Mouse (Mus musculus): ENCODE measurements around the gene 4930550C14Rik. TPM values are rescaled to one million over a fixed set of nuclear protein-coding genes. Genes with fewer than 3 reads are reported as not detected.

The 4930550C14Rik gene
- 1.9 and 2.1 TPM in 2 replicates for polyA plus RNA-seq (2015; fragmentation: Nextera tagmentation; extraction: Ambion mirVana)

DNA sequence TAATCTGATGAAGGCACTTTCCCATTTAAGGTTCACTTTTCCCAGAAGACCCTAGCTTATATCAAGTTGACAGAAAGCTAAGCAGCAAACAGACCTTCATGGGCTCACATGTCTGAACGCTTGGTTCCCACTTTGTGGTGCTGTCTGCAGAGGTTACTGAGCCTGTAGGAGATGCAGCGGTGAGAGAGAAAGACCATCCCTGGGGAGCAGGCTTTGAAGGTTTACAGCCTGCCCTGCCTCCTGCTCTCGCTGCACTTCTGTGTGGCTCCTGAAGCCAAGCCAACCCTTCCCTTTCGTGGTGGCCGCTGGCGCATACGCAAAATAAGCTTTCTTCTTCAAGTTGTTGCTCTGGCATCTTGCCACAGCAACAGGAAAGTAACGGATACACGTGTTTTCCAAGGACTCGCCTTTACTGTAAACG lies at the start of gene 4930550C14Rik:
Gene 4930550C14Rik, plus strand, starts transcription at position 35 of the 421 bp plus-strand sequence.

DNA sequence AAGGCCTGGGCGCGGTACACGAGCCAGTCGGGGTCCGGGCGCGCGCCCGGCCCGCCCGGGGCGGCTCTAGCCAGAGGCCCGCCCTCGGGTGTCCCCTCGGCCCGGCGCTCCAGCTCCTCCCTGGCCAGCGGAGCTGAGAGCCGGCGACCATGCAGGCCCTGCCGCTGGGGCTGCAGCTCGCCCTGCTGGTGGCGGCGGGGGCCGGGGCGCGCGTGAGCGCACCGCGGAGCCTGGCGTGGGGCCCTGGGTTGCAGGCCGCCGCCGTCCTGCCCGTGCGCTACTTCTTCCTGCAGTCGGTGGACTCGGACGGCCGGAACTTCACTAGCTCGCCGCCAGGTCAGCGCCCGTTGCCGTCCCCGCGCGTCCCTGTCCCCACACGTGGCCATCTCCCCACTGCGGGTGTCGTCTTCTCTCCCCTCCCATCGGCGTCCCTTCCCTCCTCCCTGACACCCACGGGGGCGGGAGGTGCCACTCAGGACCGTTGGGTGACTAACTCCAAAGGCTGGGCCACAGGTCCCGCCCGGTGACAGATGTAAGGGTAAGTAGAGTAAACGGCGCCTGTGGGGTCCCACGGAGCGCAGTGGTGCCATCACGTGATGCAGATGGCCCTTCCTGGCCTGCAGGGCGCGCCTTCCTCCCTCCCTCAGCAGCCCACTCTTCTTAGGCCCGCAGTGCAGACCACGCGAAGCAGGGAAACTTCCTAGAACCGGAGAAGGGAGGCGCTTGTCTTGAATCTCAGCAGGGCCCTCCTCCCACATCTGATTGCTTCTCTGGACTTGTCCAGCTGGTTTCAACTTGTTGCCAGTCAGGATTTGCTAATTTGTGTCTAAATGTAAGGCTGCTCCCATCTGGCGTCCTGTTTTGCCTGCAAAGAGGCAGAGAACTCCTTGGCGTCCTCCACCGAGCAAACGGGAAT lies 17.9 kb upstream of the 4930550C14Rik start, which contains the start of gene Kdelc2:
Gene Kdelc2, plus strand, starts transcription at position 75 of the 916 bp plus-strand sequence.

Other genes starting within 250 kb of the 4930550C14Rik start
- gene Ddx10, start 154.3 kb upstream of the 4930550C14Rik start, polyA plus RNA-seq (2015; fragmentation: Nextera tagmentation; extraction: Ambion mirVana), result 19.1 and 21.6 TPM in 2 replicates
- 0.04 and 0.08 TPM in 2 replicates for gene Exph5, start 100.7 kb upstream of the 4930550C14Rik start, polyA plus RNA-seq (2015; fragmentation: Nextera tagmentation; extraction: Ambion mirVana)
- gene Kdelc2, start 18.3 kb upstream of the 4930550C14Rik start, polyA plus RNA-seq (2015; fragmentation: Nextera tagmentation; extraction: Ambion mirVana), result 6.1 and 9.6 TPM in 2 replicates
- 7.4 and 8.1 TPM in 2 replicates for gene Atm, start 134.4 kb downstream of the 4930550C14Rik start, polyA plus RNA-seq (2015; fragmentation: Nextera tagmentation; extraction: Ambion mirVana)
- 8.1 and 9.0 TPM in 2 replicates for gene Npat, start 134.7 kb downstream of the 4930550C14Rik start, polyA plus RNA-seq (2015; fragmentation: Nextera tagmentation; extraction: Ambion mirVana)
- gene Acat1, start 208.1 kb downstream of the 4930550C14Rik start, polyA plus RNA-seq (2015; fragmentation: Nextera tagmentation; extraction: Ambion mirVana), result 50.8 and 56.1 TPM in 2 replicates